Mouse (Mus musculus): ENCODE results near the gene Gm10961. TPM values are rescaled to one million over a fixed set of nuclear protein-coding genes. Genes with fewer than 3 reads are reported as not detected.

Gm10961 gene
- polyA plus RNA-seq (2021; fragmentation: Nextera tagmentation): not detected in 2 replicates
- long read RNA-seq, experiment 1: 0 reads
- long read RNA-seq, experiment 2: 0 reads

DNA sequence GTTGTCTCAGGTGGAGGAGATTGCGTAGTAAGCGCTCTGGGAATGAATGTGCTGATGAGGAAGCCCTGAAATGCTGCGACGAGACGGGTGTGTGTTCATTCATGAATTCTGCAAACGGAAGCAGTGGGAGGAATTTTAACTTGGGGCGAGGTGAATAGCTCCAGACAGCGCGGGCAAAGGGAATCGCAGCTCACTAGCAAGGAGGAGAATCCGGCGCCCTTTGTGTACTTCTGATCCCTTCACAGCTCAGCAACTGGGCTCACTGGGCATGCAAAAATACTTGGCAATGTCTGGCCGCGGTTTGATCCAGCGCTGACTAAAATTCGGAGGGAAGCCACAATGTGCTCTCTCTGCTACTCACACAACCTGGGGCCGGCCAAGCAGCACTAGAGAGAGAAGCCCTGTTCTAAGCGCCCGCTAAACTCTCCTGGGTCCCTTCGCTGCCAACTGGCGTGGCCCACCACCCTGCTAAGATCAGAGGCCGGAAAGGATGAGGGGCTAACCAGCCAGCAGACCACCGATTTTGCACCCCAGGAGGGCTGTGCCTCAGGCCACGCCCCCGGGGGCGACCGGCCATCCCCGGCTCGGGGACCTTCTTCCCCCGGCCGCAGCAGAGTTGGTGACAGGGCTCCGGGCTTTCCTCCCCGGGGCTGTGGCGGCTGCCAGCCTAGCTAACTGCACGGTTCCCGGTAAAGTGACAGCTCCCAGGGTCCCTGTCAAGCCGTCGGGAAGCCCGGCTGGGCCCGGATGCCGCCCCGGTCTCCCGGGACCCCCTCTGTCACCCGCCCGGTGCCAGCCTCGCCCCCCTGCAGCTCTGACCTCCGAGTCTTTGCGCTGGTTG is at the start of gene Gm10961:
Gene Gm10961, plus strand, starts transcription at position 641 of the 841 bp plus-strand sequence.

DNA sequence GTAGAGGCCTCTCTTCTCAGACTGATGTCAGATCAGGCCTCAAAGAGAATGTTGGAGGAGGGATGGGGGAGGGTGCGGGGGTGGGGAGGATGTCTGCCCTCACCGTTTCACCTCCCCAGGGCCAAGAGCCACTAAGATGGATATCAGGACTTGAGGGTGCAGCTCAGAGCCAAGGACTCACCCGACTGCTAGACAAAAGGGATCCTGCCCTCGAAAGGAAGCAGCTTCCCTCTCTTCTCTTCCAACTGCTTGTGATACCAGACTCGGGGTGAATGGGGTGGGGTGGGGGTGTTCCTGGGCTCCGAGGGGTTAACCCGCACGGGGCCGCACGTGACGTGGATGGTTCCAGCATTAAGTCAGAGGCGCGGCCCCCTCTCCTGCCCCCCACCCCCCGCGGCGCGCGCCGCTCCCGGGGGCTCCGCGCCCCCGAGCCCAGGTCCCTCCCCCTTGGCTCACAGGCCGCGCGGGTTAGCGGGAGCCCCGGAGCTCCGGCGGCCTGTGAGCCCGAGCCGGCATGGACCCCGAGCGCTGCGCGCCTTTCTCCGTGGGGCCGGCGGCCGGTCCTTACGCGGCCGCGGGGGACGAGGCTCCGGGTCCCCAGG is 36.4 kb upstream of the Gm10961 start, which contains the start of gene Alx3:
Gene Alx3, plus strand, starts transcription at position 370 of the 602 bp plus-strand sequence.

DNA sequence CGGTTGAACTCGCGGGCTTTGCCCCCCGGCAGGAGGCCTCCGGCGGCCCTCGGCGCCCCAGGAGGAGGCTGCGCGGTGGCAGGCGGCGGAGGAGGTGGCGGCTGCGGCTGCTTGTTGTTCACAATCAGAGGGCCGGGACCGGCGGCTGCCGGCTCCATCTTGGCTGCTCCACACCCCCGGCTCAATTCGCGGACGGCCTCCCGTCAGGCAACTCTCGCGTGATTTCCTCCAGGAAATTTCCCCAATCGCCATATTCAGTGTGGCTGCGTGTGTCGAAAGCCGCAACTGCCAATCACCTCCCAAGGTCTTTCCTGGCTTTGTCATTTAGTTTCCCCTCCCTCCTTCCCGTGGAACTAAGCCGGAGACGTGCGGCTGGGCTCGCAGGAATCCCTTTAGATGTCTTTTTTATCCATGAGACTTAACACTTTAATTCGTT is 419 bp downstream of the Gm10961 start, which contains the start of gene Strip1:
Gene Strip1, minus strand, starts transcription at position 172 of the 436 bp plus-strand sequence.

Other genes with a start within 250 kb of the Gm10961 start
- gene Kcnc4, start 171.8 kb upstream of the Gm10961 start, polyA plus RNA-seq (2021; fragmentation: Nextera tagmentation): 17.8 and 37.8 TPM in 2 replicates
- 141 and 154 TPM in 2 replicates for gene Slc6a17, start 113.3 kb upstream of the Gm10961 start, polyA plus RNA-seq (2021; fragmentation: Nextera tagmentation)
- not detected in 2 replicates for gene Ubl4b, start 76.2 kb upstream of the Gm10961 start, polyA plus RNA-seq (2021; fragmentation: Nextera tagmentation)
- gene Alx3, start 36.3 kb upstream of the Gm10961 start, polyA plus RNA-seq (2021; fragmentation: Nextera tagmentation): 0.93 and 1.4 TPM in 2 replicates
- gene Strip1, start 372 bp downstream of the Gm10961 start, polyA plus RNA-seq (2021; fragmentation: Nextera tagmentation): 40.1 and 50.6 TPM in 2 replicates
- 64.2 and 68.1 TPM in 2 replicates for gene Ahcyl1, start 65.2 kb downstream of the Gm10961 start, polyA plus RNA-seq (2021; fragmentation: Nextera tagmentation)
- gene Csf1, start 129.1 kb downstream of the Gm10961 start, polyA plus RNA-seq (2021; fragmentation: Nextera tagmentation): 2.2 and 3.8 TPM in 2 replicates
- gene Eps8l3, start 245.9 kb downstream of the Gm10961 start, polyA plus RNA-seq (2021; fragmentation: Nextera tagmentation): not detected in 2 replicates

Measured in left cerebral cortex, adult 6 months (tissue).